Mouse (Mus musculus): ENCODE data around the gene Pts. TPM values are rescaled to one million over a fixed set of nuclear protein-coding genes. Genes with fewer than 3 reads are reported as not detected.

Gene Pts
- total and polyA plus RNA-seq, 3 experiments, result 35.4 to 89.4 (median 37.9) TPM

- H3K9ac ChIP-seq (ENCODE audit: insufficient read depth, low read depth), result no peak overlapping the region; the same call in 1 of the 2 replicates
- H3K4me3 ChIP-seq (replicated peaks in 1 of 3; ENCODE audit: low read depth in 2 of 3, low read length in 2 of 3, poor library complexity in 1 of 3), result no peak overlapping the region
- H3K4me1 ChIP-seq (ENCODE audit: control insufficient read depth in 1 of 2, insufficient read depth in 2 of 2), result peaks cover 5 to 24% of the 10 kb centered on the region in 2 experiments
- H3K9me3 ChIP-seq (replicated peaks; ENCODE audit: low read length), result no peaks in the 10 kb centered on the region
- H3K36me3 ChIP-seq (replicated peaks in 1 of 2; ENCODE audit: control insufficient read depth in 1 of 2, insufficient read depth in 1 of 2, low read length in 1 of 2), result no peaks in the 10 kb centered on the region
- in situ Hi-C loops (cut with MboI; ENCODE audit: low pct_ligation_motif_present, low pct_unique_long_range_greater_than_20kb, low sequenced_read_pairs), result no loop called here
- no peaks in the 10 kb centered on the region for H3K27me3 ChIP-seq (replicated peaks)
- no peak for TF ChIP-seq UBTF (IDR thresholded peaks at IDR 0.05; ENCODE audit: low read depth, low read length)
- no peak for TF ChIP-seq USF1 (IDR thresholded peaks at IDR 0.05; ENCODE audit: low read depth, low read length)
- TF ChIP-seq ETS1 (conservative IDR thresholded peaks at IDR 0.05; ENCODE audit: low read depth, low read length), result no peak
- no peak for TF ChIP-seq ZMIZ1 (IDR thresholded peaks at IDR 0.05; ENCODE audit: low read depth, low read length)
- no peak for TF ChIP-seq MEF2A (IDR thresholded peaks at IDR 0.05; ENCODE audit: borderline replicate concordance, low read depth, low read length)
- TF ChIP-seq RAD21 (IDR thresholded peaks at IDR 0.05; ENCODE audit: low read depth, low read length), result no peak
- no peak for TF ChIP-seq USF2 (conservative IDR thresholded peaks at IDR 0.05; ENCODE audit: low read depth, low read length)
- TF ChIP-seq SMC3 (IDR thresholded peaks at IDR 0.05; ENCODE audit: low read depth, low read length), result no peak
- no peak overlapping the region for H3K4me2 ChIP-seq (ENCODE audit: insufficient read depth, low read depth, poor library complexity, severe bottlenecking)
- dilution Hi-C loops (cut with MboI; ENCODE audit: extremely low pct_ligation_motif_present, extremely low pct_unique_long_range_greater_than_20kb, low sequenced_read_pairs), result no loop called here
- no peak for DNase-seq (ENCODE audit: extremely low read depth)
- no peak overlapping the region for H3K27ac ChIP-seq (ENCODE audit: insufficient read depth, low read depth)
- no peaks in the 10 kb centered on the region for H3K79me2 ChIP-seq (replicated peaks; ENCODE audit: control insufficient read depth, extremely low read depth, insufficient read depth, poor library complexity, severe bottlenecking)
These were observed 45.8 kb downstream of the Pts start for GRCm38 (mm10) chr9:50482743-50483142.

GRCm38 (mm10) chr9:50479476-50479875, 49.0 kb downstream of the Pts start:
- in situ Hi-C loops (cut with MboI; ENCODE audit: low pct_ligation_motif_present, low pct_unique_long_range_greater_than_20kb, low sequenced_read_pairs) (no loop called here), dilution Hi-C loops (cut with MboI; ENCODE audit: extremely low pct_ligation_motif_present, extremely low pct_unique_long_range_greater_than_20kb, low sequenced_read_pairs) (no loop called here)
- no peak for TF ChIP-seq SMC3 (IDR thresholded peaks at IDR 0.05; ENCODE audit: low read depth, low read length)
- no peak for TF ChIP-seq ETS1 (conservative IDR thresholded peaks at IDR 0.05; ENCODE audit: low read depth, low read length)
- TF ChIP-seq TCF12 (IDR thresholded peaks at IDR 0.05; ENCODE audit: low read depth, low read length), result no peak
- TF ChIP-seq USF1 (IDR thresholded peaks at IDR 0.05; ENCODE audit: low read depth, low read length), result no peak
- no peak for TF ChIP-seq GABPA (IDR thresholded peaks at IDR 0.05; ENCODE audit: insufficient replicate concordance, low read depth, low read length)
- no peak for TF ChIP-seq IRF4 (IDR thresholded peaks at IDR 0.05; ENCODE audit: low read depth, low read length)
- TF ChIP-seq USF2 (conservative IDR thresholded peaks at IDR 0.05; ENCODE audit: low read depth, low read length), result no peak
- TF ChIP-seq CHD1 (IDR thresholded peaks at IDR 0.05; ENCODE audit: low read depth, low read length), result no peak
- TF ChIP-seq ZMIZ1 (IDR thresholded peaks at IDR 0.05; ENCODE audit: low read depth, low read length), result no peak
- no peak for TF ChIP-seq MAZ (IDR thresholded peaks at IDR 0.05; ENCODE audit: low read depth, low read length)
- no peak for TF ChIP-seq SIN3A (IDR thresholded peaks at IDR 0.05; ENCODE audit: low read length)
- no peak for TF ChIP-seq UBTF (IDR thresholded peaks at IDR 0.05; ENCODE audit: low read depth, low read length)
- Histone ChIP-seq H3K9ac (ENCODE audit: insufficient read depth, low read depth) (no peak overlapping the region), H3K4me3 (replicated peaks in 1 of 3; ENCODE audit: low read depth in 2 of 3, low read length in 2 of 3, poor library complexity in 1 of 3) (no peak overlapping the region), H3K36me3 (replicated peaks in 1 of 2; ENCODE audit: control insufficient read depth in 1 of 2, insufficient read depth in 1 of 2, low read length in 1 of 2) (no peaks in the 10 kb centered on the region), H3K4me2 (ENCODE audit: insufficient read depth, low read depth, poor library complexity, severe bottlenecking) (no peak overlapping the region), H3K27ac (ENCODE audit: insufficient read depth, low read depth) (no peak overlapping the region), H3K4me1 (ENCODE audit: control insufficient read depth in 1 of 2, insufficient read depth in 2 of 2) (peaks cover 10 to 45% of the 10 kb centered on the region in 2 experiments), H3K27me3 (replicated peaks) (no peaks in the 10 kb centered on the region), H3K79me2 (replicated peaks; ENCODE audit: control insufficient read depth, extremely low read depth, insufficient read depth, poor library complexity, severe bottlenecking) (no peaks in the 10 kb centered on the region), H3K9me3 (replicated peaks; ENCODE audit: low read length) (no peaks in the 10 kb centered on the region)
- DNase-seq (ENCODE audit: extremely low read depth), result no peak

Measured in CH12.LX (cell line).